Mouse (Mus musculus) lung, adult 10 weeks (tissue): Measurements from ENCODE around the gene Epyc. TPM values are rescaled to one million over a fixed set of nuclear protein-coding genes. Genes with fewer than 3 reads are reported as not detected.

ENCODE experiments used
- polyA plus RNA-seq: library from polyadenylated mRNA; stranded (reverse); fragments of 350-450 nt; fragmentation: Illumina TruSeq; extraction: RNeasy Lipid Tissue Mini Kit (QIAGEN cat#74804); gene quantifications from one replicate; pipeline ENCODE4 v1.2.3, GENCODE M21; 2014; ENCODE audit warnings: low read depth, low replicate concordance; ENCODE audit not compliant: insufficient read depth

Gene Epyc
- polyA plus RNA-seq, result not detected

GRCm38 (mm10) chr10:97643768-97644167, at the start of gene Epyc:
TSS of gene Epyc (plus strand) at chr10:97644068.

GRCm38 (mm10) chr10:97606579-97606978, 37.3 kb upstream of the Epyc start, which contains the start of gene Kera:
TSS of gene Kera (plus strand) at chr10:97606879.

GRCm38 (mm10) chr10:97692913-97693312, 49.0 kb downstream of the Epyc start, which contains the start of gene Ccer1:
TSS of gene Ccer1 (plus strand) at chr10:97693059.

DNA sequence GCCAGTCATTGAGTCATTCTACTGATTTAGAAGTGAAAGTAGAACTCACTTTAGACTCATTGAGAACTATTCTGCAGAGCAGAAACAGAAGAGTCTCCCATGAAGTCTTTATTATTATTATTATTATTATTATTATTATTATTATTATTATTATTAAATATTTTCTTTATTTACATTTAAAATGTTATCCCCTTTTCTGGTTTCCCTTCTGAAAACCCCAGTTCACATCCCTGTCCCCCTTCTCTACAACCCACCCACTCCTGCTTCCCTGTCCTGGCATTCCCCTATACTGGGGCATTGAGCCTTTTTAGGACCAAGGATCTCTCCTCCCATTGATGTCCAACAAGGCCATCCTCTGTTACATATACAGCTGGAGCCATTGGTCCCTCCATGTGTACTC, 82.8 kb downstream of the Epyc start, which contains the start of gene C030005K15Rik:
Gene C030005K15Rik, minus strand, starts transcription at position 101 of the 400 bp plus-strand sequence.

Other genes starting within 250 kb of the Epyc start
- gene Dcn, start 164.5 kb upstream of the Epyc start, polyA plus RNA-seq, result 227 TPM
- gene Lum, start 78.9 kb upstream of the Epyc start, polyA plus RNA-seq, result 7.0 TPM
- not detected for gene Kera, start 37.2 kb upstream of the Epyc start, polyA plus RNA-seq
- not detected for gene Ccer1, start 49.0 kb downstream of the Epyc start, polyA plus RNA-seq
- gene C030005K15Rik, start 82.7 kb downstream of the Epyc start, polyA plus RNA-seq, result not detected